Mouse (Mus musculus) brain, embryonic 14.5 days (tissue): ENCODE measurements around the gene Prpf4.

Source experiments
- CTCF ChIP-seq: fragments of 200-500 bp; IDR thresholded peaks from 2 replicates; pipeline ENCODE4 v1.5.1; 2012; ENCODE audit warnings: inconsistent platforms, mild to moderate bottlenecking, moderate library complexity, borderline replicate concordance; ENCODE audit not compliant: insufficient read depth, insufficient read length; ENCODE audit errors: extremely low read depth
- POLR2A ChIP-seq: fragments of 200-500 bp; IDR thresholded peaks from 2 replicates; pipeline ENCODE4 v1.6.1; 2012; ENCODE audit warnings: mild to moderate bottlenecking, inconsistent platforms, borderline replicate concordance; ENCODE audit not compliant: poor library complexity, insufficient read depth, insufficient read length, severe bottlenecking; ENCODE audit errors: extremely low read depth

- TF ChIP-seq CTCF = peak; percentile 60; the same call in 1 of the 2 replicates
- peak; percentile 15; the same call in 1 of the 2 replicates for TF ChIP-seq POLR2A
These were observed 641 bp upstream of the Prpf4 start for GRCm38 (mm10) chr4:62407730-62408582.
